Mouse (Mus musculus) intestine, embryonic 16.5 days (tissue): ENCODE measurements at regions not wholly inside any gene's neighbourhood (a gene's known extent, or its start where the extent isn't known, plus 50 kb on each side); places are given as distances from the start of the nearest gene placed in this dataset.
"Not testable (repeated sequence)": the region's sequence is repeated elsewhere in the genome, so short reads cannot be mapped to it uniquely, and the experiment has no call there.

Source experiments
- ATAC-seq: fragments of 200-750 bp; cut with Nextera tagmentation; 2 replicates; pipeline ENCODE4 v1.8.0; 2017; ENCODE audit warnings: moderate TSS enrichment, moderate library complexity
- H3K27ac ChIP-seq: fragments of 300-500 bp; sonication (generic); 2 replicates; pipeline ENCODE4 v1.5.1; 2014; ENCODE audit warnings: mild to moderate bottlenecking, low read length
- H3K27me3 ChIP-seq: fragments of 300-500 bp; sonication (generic); replicated peaks from 2 replicates; pipeline ENCODE4 v1.6.1; 2014; ENCODE audit warnings: low read length, control low read depth, mixed read lengths; ENCODE audit not compliant: control insufficient read depth, insufficient read depth
- H3K36me3 ChIP-seq: fragments of 300-500 bp; sonication (generic); 2 replicates; pipeline ENCODE4 v1.6.1; 2014; ENCODE audit warnings: low read length, control low read depth; ENCODE audit not compliant: control insufficient read depth, insufficient read depth
- H3K4me1 ChIP-seq: fragments of 300-500 bp; sonication (generic); 2 replicates; pipeline ENCODE4 v1.6.1; 2014; ENCODE audit warnings: low read length, control low read depth, mixed read lengths; ENCODE audit not compliant: control insufficient read depth, insufficient read depth
- H3K4me2 ChIP-seq: fragments of 300-500 bp; sonication (generic); 2 replicates; pipeline ENCODE4 v1.6.1; 2014; ENCODE audit warnings: low read depth, low read length, control low read depth
- H3K4me3 ChIP-seq: fragments of 300-500 bp; sonication (generic); 2 replicates; pipeline ENCODE4 v1.5.1; 2014; ENCODE audit warnings: mild to moderate bottlenecking, low read length
- H3K9ac ChIP-seq: fragments of 300-500 bp; sonication (generic); 2 replicates; pipeline ENCODE4 v1.6.1; 2014; ENCODE audit warnings: low read depth, low read length
- H3K9me3 ChIP-seq: fragments of 300-500 bp; sonication (generic); 2 replicates; pipeline ENCODE4 v1.6.1; 2016; ENCODE audit warnings: low read length, control low read depth; ENCODE audit not compliant: control insufficient read depth
- WGBS: fragments of 180-500 bp; shearing (Covaris S2); extraction: QIAGEN DNeasy Blood & Tissue Kit; methylation state at CpG from one replicate; pipeline ENCODE4 v1.1.7; 2014; 5-methylcytosine and 5-hydroxymethylcytosine counted together

DNA sequence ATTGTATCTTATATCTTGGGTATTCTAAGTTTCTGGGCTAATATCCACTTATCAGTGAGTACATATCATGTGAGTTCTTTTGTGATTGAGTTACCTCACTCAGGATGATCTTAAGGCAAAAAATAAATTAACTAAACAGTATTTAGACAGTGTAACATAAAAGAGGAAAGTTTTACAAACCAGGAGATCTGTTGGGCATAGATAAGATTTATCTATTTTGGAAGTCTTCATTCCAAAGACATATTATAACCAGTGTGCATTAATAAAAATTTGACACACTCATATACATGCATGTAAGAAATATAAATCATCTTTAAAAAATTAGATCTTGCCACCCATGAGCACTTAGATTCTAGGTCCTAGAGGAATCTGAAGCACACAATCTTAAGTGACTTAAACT, 343.9 kb upstream of the Fam174a start:
- Histone ChIP-seq H3K27ac (no peak overlapping the region), H3K4me1 (no peaks in the 10 kb centered on the region), H3K4me3 (no peak overlapping the region), H3K4me2 (no peak overlapping the region), H3K9me3 (no peaks in the 10 kb centered on the region), H3K9ac (no peak overlapping the region), H3K36me3 (no peaks in the 10 kb centered on the region), H3K27me3 (no peaks in the 10 kb centered on the region)
- ATAC-seq: no peak

DNA sequence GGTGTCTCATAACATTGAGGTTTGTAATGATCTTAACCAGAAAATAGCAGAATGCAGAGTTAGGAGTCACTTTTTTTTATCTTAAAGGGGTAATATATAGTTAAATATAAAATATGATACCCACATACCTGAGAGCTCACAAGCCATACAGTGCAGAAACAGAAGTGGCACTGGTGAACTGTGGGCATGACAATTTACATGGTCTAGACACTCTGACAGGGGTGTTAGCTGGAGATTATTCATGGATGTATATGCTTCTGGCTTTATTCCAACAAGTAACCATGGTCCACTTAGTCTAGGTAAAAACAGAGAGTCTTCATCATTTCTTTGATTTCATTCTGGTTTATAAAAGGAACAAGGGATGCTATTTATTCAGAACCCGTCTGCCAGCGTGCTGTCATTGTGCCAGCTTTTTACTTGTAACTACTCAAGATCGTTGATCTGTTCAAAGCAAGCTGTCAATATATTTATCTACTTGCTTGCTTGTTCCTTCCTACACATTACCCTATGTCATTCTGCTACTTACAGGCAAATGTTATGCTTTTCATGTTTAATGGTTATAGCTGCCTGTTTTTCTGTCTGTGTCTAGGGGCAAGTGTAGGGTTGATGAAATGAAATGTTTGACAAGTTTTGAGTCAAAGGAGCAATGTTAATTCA, 343.2 kb upstream of the Fam174a start:
- no peak overlapping the region for H3K4me2 ChIP-seq
- no peak overlapping the region for H3K27ac ChIP-seq
- no peaks in the 10 kb centered on the region for H3K36me3 ChIP-seq
- H3K9me3 ChIP-seq: no peaks in the 10 kb centered on the region
- WGBS: 62% methylated on average over 3 of the region's 3 CpGs
- H3K4me3 ChIP-seq: no peak overlapping the region
- ATAC-seq: no peak
- no peak overlapping the region for H3K9ac ChIP-seq
- no peaks in the 10 kb centered on the region for H3K27me3 ChIP-seq
- no peaks in the 10 kb centered on the region for H3K4me1 ChIP-seq

DNA sequence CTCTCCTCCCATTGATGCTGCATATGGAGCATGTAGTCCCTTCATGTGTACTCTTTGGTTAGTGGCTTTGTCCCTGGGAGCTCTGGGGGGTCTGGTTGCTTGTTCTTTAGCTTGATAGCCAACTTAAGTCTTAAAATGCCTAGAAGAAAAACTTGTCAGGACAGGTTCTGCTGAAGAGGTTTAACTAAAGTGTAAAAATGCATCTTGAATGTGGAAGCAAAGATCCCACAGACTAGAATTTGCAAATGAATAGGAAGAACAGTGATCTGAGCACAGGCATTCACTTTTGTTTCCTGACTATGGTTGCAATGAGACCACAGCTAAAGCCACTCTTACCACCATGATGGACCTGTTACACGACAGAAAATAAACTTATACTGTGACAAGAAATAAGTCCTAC, 320.1 kb upstream of the Fam174a start:
- Histone ChIP-seq H3K9ac (no peak overlapping the region), H3K9me3 (no peaks in the 10 kb centered on the region), H3K4me2 (no peak overlapping the region), H3K27ac (no peak overlapping the region), H3K27me3 (no peaks in the 10 kb centered on the region), H3K36me3 (no peaks in the 10 kb centered on the region), H3K4me1 (no peaks in the 10 kb centered on the region), H3K4me3 (no peak overlapping the region)
- ATAC-seq: no peak
- 54% methylated on average over 1 of the region's 1 CpGs for WGBS

DNA sequence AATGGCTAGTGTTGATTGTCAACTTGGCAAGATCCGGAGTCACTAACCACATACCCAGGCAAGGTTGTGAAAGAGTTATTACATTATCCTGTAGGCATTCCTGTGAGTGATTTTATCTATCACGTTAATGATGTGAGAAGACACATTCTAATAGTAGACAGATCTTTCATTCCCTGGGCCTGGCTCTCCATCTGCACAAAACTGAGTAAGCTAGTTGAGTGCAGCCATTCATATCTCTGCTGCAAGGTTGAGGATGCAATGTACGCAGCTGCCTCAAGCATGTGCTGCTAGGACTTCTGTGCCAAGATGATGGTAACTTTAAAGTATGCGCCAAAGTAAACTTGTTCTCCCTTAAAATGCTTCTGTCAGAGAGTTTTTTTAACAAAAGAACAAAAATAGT, 309.5 kb upstream of the Fam174a start:
- no peaks in the 10 kb centered on the region for H3K27me3 ChIP-seq
- no peak for ATAC-seq
- no peaks in the 10 kb centered on the region for H3K36me3 ChIP-seq
- H3K27ac ChIP-seq: no peak overlapping the region
- 67% methylated on average over 4 of the region's 4 CpGs for WGBS
- no peaks in the 10 kb centered on the region for H3K4me1 ChIP-seq
- no peaks in the 10 kb centered on the region for H3K9me3 ChIP-seq
- H3K4me2 ChIP-seq: no peak overlapping the region
- H3K4me3 ChIP-seq: no peak overlapping the region
- H3K9ac ChIP-seq: no peak overlapping the region

DNA sequence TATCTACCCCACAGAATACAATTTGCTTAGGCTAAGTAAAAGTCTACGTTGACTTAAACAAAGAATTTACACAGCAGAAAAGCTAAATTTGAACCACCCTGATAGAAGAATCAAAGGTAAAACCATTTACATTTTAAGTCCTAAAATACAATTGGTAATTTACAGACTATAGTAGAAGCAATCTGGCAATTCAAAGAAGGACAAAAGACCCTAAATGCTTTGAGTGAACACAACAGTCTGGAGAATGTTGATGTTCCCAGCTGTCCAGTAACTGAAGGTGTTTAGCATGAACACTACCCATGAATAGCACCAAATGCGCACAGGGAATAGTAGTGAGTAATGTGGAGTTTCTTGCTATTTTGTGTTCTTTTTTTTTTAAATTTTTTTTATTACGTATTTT, 282.8 kb upstream of the Fam174a start:
- Histone ChIP-seq H3K9me3 (no peaks in the 10 kb centered on the region), H3K4me3 (no peak overlapping the region), H3K4me2 (no peak overlapping the region), H3K27me3 (no peaks in the 10 kb centered on the region), H3K36me3 (no peaks in the 10 kb centered on the region), H3K9ac (no peak overlapping the region), H3K4me1 (no peaks in the 10 kb centered on the region), H3K27ac (no peak overlapping the region)
- ATAC-seq: no peak
- WGBS: 92% methylated on average over 3 of the region's 3 CpGs

DNA sequence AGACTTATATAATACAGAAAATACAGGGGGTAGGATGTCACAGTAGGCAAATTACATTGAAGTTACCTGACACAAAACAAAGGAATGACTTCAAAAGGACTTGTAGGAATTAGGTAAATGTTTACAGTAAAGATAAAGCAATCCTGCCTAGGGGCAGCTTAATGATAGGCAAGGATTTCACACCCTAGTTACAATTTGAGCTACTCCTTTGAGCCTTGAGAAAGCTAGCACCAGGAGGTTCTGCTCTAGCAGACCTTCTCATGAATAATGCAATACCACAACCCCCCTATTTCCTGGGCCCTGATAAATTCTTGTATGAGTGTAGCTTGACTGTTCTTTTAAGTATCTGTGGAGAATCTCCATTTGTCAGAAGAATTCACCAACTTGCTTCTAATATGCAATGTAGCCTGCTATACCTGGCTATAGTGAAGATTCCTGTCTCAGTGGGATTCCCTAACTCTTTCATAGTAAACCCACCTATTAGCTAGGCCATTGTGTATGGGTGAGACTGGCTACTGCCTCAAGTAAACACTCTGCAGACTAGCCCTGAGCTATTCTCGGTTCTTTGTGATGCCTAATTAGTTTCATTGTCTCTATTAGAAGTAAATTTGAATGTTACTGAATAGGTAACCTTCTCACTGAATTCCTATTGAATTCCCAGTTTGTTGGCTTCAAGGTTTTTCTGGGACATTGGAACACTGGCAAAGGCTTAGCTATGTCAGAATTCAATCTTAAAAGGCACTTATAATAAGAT, 279.6 kb upstream of the Fam174a start:
- H3K4me3 ChIP-seq, H3K27ac ChIP-seq, H3K9me3 ChIP-seq, H3K36me3 ChIP-seq, H3K4me2 ChIP-seq, ATAC-seq, H3K9ac ChIP-seq, H3K27me3 ChIP-seq, H3K4me1 ChIP-seq: not testable (repeated sequence)
- 37% methylated on average over 1 of the region's 1 CpGs for WGBS

DNA sequence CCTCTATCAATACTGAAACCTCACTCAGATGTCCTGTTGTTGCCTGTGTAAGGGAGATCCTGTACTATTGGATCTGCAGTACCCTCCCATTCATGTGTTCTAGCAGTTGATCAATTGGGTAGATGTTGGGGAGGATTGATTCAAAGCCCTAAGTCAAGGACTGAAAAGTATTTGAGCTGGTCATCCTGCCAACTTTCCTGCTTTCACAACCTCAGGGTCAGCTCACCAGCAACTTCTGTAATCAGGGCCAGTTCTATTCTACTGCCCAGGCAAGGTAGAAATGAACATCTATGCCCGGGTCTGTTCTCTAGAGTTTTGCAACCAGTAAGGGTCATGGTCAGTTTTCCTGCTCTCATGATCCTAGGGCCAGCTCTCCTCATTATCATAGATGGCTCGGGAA, 275.0 kb upstream of the Fam174a start:
- WGBS: 87% methylated on average over 2 of the region's 2 CpGs
- Histone ChIP-seq H3K4me3 (no peak overlapping the region), H3K9ac (no peak overlapping the region), H3K9me3 (no peaks in the 10 kb centered on the region; the same call in 1 of the 2 replicates), H3K27ac (no peak overlapping the region), H3K27me3 (no peaks in the 10 kb centered on the region), H3K4me2 (no peak overlapping the region), H3K36me3 (no peaks in the 10 kb centered on the region), H3K4me1 (no peaks in the 10 kb centered on the region)
- ATAC-seq: no peak

DNA sequence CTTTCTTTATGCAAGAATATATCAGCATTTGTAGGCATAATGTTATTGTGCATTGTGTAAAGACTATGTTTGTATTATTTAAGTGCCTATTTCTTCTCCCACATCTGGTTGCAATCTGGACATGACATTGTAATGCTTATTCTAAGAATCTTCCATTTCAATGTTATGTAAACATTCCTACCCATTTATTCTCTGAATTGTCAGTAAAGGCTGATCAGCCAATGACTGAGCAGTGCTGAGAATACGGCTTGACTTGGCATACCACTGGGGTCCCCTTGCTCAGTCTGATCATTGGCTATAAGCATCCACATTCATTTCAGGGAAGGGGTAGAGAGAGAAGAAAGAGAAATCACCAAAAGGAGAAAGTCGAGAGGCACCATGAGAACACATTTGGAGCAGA, 273.1 kb upstream of the Fam174a start:
- Histone ChIP-seq H3K36me3 (no peaks in the 10 kb centered on the region), H3K9ac (no peak overlapping the region), H3K9me3 (no peaks in the 10 kb centered on the region; the same call in 1 of the 2 replicates), H3K4me3 (no peak overlapping the region), H3K4me2 (no peak overlapping the region), H3K27me3 (no peaks in the 10 kb centered on the region), H3K27ac (no peak overlapping the region), H3K4me1 (no peaks in the 10 kb centered on the region)
- ATAC-seq: 0 out of 2 replicates have a peak, but pooled peaks have one; percentile 33
- 46% methylated on average over 2 of the region's 2 CpGs for WGBS

DNA sequence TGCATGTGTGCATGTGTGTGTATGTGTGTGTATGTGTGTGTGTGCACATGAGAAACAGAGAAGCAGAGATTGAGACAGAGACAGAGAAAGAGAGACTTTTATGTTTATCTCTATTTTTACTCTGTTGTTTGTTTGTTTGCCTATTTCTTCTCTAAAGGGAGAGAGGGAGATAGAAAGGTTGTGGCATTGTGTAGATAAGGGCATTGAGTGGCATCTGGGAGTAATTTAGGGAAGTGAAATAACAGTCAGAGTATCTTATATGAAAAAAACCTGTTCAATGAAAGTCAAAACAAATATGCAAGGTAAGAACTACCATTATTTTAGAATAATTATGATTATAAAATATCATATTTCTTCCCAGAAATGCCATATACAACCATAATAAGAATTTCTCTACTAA, 270.1 kb upstream of the Fam174a start:
- Histone ChIP-seq H3K4me2 (no peak overlapping the region), H3K27me3 (no peaks in the 10 kb centered on the region), H3K9ac (no peak overlapping the region), H3K9me3 (no peaks in the 10 kb centered on the region), H3K4me1 (no peaks in the 10 kb centered on the region), H3K4me3 (no peak overlapping the region), H3K36me3 (no peaks in the 10 kb centered on the region), H3K27ac (no peak overlapping the region)
- no peak for ATAC-seq
